Mouse (Mus musculus) T-helper 2 cell (primary cell): ENCODE measurements at regions not wholly inside any gene's neighbourhood (a gene's known extent, or its start where the extent isn't known, plus 50 kb on each side); places are given as distances from the start of the nearest gene placed in this dataset.

Experiments
- in situ Hi-C: fragments of 300-600 bp; cut with MboI, MseI; formaldehyde crosslinking; loops from one replicate; pipeline ENCODE4 v1.15.1; 2025; ENCODE audit warnings: high pct_unique_total_duplicates

- in situ Hi-C loops, result no loop called here
Measured at GRCm38 (mm10) chr19:15800856-15801706, 146.1 kb downstream of the Psat1 start.

GRCm38 (mm10) chr19:15796466-15796865 lies 150.7 kb downstream of the Psat1 start:
- in situ Hi-C loops, result no loop called here

GRCm38 (mm10) chr19:15791942-15792341 lies 155.2 kb downstream of the Psat1 start:
- in situ Hi-C loops, result no loop called here

- in situ Hi-C loops, result no loop called here
Measured at GRCm38 (mm10) chr19:15791264-15791913, 155.7 kb downstream of the Psat1 start.

GRCm38 (mm10) chr19:15790620-15791263 lies 156.4 kb downstream of the Psat1 start:
- in situ Hi-C loops, result no loop called here

DNA sequence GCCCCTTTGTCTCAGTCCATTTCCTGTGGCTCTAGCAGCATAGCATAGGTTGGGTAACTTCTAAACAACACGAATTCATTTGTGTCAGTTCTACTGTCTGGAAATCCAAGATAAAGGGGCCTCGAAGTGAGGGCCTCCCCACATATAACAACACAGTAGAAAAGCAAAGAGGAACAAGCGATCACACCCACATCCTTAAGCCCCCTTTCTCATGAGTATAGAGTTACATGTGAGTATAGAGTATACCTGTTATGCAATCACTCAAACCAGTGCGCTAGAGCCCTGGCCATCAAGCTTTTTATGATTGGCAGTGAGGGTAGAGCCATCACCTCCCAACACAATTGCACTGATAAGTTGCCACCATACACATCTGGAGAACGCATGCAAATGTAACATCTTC lies 157.4 kb downstream of the Psat1 start:
- in situ Hi-C loops, result no loop called here

DNA sequence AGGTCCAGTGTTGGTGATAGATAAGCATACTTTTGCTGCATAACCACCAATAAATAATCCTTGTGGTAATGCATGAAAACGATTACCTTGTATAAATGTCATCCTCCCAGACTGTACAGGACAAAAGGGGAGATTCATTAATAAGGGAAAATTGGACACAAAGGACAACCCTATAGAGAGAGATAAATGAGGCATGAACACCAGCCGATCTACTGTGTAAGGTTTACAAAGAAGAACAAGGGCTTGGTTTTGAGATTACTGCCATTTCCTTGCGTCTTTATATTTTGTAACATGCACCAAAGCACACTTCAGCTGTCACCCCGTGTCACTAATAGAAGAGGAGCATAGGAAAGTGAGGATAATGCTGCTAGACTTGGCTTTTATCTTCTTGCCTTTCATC lies 162.5 kb downstream of the Psat1 start:
- in situ Hi-C loops, result no loop called here

- in situ Hi-C loops, result no loop called here
Measured at GRCm38 (mm10) chr19:15769651-15770050, 177.5 kb downstream of the Psat1 start.

GRCm38 (mm10) chr19:15761086-15761485 lies 186.1 kb downstream of the Psat1 start:
- in situ Hi-C loops, result no loop called here

DNA sequence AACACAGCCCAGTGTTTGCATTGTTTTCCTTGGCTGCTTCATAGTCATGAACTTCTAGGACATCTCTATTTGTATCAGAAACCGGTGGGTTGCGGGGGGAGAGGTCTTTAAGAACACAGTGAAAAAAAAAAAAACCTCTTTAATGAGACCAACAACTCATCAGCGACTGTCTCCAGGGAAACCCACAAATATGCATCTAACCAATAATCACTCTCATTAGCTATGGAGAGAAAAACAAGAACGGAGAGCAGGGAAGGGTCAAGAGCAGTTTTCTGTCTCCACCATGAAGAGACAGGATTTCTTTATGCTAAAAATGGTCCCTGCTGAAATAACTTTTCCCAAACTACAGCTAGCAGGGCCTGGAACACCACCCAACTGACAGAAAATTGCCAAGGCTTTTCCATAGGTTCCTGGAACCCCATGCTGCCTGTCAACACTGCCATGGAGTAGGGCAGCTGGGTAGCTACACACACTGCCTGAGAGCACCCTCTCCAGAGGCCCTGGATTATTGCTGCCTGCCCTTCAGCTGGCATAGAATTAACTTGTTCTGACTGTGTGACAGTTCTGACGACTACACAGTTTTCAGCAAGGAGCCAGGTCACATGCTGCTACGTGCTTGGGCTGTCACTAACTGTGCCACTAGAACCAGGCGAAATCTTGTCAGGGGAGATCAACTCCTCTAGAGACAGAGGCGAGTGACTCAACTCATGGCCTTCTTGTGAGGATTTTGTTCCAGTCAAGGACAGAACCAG lies 201.9 kb downstream of the Psat1 start:
- in situ Hi-C loops, result no loop called here

- in situ Hi-C loops, result no loop called here
Measured at GRCm38 (mm10) chr19:15736200-15736599, 210.9 kb downstream of the Psat1 start.

DNA sequence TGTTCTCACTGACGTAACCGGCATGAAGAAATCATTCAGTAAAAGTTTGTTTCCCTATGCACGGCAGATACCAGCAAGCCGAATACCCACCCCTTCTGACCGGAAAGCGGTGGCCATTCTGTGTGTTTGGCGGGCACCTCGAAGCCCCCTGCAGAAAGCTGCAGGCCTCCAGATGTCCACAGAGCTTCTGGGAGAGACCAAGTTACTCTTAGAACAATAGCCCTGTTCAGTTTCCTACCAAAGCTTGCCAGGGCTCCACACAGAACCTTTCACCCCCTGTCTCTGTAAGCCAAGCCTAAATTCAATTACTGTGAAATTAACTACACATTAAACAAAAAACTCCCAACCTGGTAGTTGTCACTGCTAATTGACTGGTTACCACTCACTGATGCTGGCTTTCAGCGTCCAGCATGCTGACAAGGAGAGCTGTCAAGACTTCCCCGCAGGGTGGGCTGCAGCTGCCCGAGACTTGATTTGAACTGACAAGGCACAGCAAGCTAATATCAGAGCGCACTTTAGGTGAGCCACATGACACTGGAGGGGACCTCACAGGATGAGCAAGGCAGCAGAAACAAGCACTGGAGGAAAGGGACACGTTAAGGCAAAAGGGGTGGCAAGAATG lies 220.2 kb downstream of the Psat1 start:
- in situ Hi-C loops, result no loop called here

GRCm38 (mm10) chr19:15692379-15693023 lies 254.6 kb downstream of the Psat1 start:
- in situ Hi-C loops, result no loop called here

DNA sequence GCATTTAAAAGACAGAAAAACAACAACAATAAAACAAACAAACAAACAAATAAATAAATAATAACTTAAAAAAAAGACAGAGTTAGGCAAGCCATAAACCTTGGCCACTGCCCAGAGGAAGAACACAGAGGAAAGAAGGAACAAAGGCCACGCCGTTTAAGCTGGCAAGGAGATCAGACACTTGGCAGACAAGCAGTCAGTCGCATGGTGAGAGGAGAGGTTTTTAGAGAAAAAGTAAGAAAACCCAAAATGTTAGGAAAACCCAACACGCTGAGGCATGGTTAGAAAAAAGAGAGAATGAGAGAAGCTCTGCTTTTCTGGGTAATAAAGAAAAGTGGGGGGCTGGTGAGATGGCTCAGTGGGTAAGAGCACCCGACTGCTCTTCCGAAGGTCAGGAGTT lies 277.1 kb downstream of the Psat1 start:
- in situ Hi-C loops, result loop anchor here (25.0 kb wide), 1 partner anchor 292 kb away; no protein-coding TSS in a partner anchor

GRCm38 (mm10) chr19:15669541-15669940 lies 277.6 kb downstream of the Psat1 start:
- in situ Hi-C loops, result loop anchor here (25.0 kb wide), 1 partner anchor 293 kb away; no protein-coding TSS in a partner anchor

DNA sequence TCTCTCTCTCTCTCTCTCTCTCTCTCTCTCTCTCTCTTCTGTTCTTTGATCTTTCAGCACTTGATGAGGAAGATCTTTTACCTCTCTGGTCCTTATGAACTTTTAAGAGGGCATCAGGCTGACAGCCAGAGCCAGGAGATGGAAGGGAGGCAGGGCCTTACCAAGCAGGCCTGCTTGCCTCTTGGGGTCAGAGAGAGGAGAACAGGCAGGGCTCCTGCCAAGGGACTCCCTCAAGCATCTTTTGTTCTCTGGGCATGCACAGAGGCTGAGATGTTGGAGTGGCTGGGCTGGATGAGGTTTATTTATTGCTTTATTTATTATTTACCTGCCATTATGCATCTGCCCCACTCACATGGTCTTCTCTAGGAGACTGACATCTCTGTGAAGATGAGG lies 278.5 kb downstream of the Psat1 start:
- in situ Hi-C loops, result loop anchor here (25.0 kb wide), 1 partner anchor 294 kb away; no protein-coding TSS in a partner anchor

GRCm38 (mm10) chr19:15667889-15668623 lies 279.1 kb downstream of the Psat1 start:
- in situ Hi-C loops, result loop anchor here (25.0 kb wide), 1 partner anchor 294 kb away; no protein-coding TSS in a partner anchor

DNA sequence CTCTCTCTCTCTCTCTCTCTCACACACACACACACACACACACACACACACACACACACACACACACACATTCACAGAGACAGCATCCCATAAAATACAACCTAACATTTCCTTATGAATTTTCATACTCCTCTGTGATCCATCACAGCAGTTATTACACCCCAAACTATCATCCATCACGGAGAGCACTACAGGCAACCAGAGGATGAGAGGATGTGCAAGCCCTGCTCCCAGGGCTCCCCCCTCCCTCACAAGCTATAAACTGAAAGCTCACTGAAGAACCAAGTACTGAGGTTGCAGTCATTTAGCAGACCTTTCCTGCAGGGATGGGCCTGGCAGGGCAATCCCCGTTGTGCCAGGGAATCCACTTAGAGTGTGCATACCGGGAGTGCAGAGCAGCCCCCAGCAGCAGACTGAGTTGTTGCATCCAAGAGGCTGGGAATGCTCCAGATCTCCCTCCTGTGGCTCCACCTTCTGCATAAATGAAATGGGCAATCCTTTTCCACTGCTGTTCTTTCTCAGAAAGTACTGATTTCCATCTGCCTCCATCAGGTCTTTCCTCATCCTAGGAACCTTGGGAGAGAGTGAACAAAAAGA lies 283.4 kb downstream of the Psat1 start:
- in situ Hi-C loops, result loop anchor here (25.0 kb wide), 1 partner anchor 299 kb away; no protein-coding TSS in a partner anchor

- in situ Hi-C loops, result loop anchor here (10.0 to 25.0 kb wide), 2 partner anchors 46 to 304 kb away; no protein-coding TSS in a partner anchor
Measured at GRCm38 (mm10) chr19:15658611-15659010, 288.5 kb downstream of the Psat1 start.
